Mouse (Mus musculus) activated CD4-positive, CD25-positive, alpha-beta regulatory T cell, adult 4 months (primary cell): Measurements from ENCODE around the gene Ak4. TPM values are rescaled to one million over a fixed set of nuclear protein-coding genes. Genes with fewer than 3 reads are reported as not detected.

Experiments used
- ATAC-seq: one replicate; pipeline ENCODE4 v1.8.0; 2017
- polyA plus RNA-seq, 2 experiments: library from polyadenylated mRNA; unstranded; fragments of 100-300 nt; shearing (Covaris generic); gene quantifications; one replicate each; pipeline ENCODE4 v1.2.1; 2017

Ak4 gene
- polyA plus RNA-seq, 2 experiments from 2014 or later = 0.59 TPM; not detected in 1

DNA sequence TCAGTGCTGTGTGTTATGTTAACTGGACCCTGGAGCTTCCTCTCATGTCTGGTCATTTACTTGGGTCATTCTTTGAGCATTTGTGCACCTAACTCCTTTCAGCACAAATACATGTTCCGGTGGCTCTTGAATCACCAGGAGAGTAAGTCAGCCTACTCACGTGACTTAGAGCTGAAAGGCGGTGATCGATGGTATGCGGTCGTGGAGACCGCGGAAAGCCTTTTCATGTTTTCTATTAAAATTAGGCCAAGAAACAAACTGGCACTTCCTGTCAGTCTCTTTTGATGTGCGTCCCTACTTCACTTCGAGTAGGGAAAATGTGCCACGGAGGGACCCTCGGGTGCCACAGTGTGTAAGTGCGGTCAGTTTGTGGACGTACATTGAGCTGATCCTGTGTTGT, 96.8 kb downstream of the Ak4 start:
- no peak for ATAC-seq

Other genes with a start within 250 kb of the Ak4 start
- 100 to 1,000 TPM; 332 to 339 TPM for gene Jak1, start 154.0 kb upstream of the Ak4 start, polyA plus RNA-seq
- gene Dnajc6, start 77.4 kb downstream of the Ak4 start, polyA plus RNA-seq = 1 to 10 TPM; 1.8 to 1.9 TPM
- 10 to 100 TPM; 79.9 to 85.9 TPM for gene Leprot, start 228.4 kb downstream of the Ak4 start, polyA plus RNA-seq